Mouse (Mus musculus): Measurements from ENCODE around the gene Atat1.

Atat1 gene

GRCm38 (mm10) chr17:35873774-35874519 is 35.9 kb downstream of the Atat1 start:
- DNase-seq (ENCODE audit: low read depth) = no peak

GRCm38 (mm10) chr17:35870884-35871696 is 38.8 kb downstream of the Atat1 start:
- no peak for DNase-seq (ENCODE audit: low read depth)

GRCm38 (mm10) chr17:35870151-35870883 is 39.6 kb downstream of the Atat1 start:
- peak; percentile 83 for DNase-seq (ENCODE audit: low read depth)

- no peak for DNase-seq (ENCODE audit: low read depth)
Observed at GRCm38 (mm10) chr17:35869346-35870067, 40.4 kb downstream of the Atat1 start.

GRCm38 (mm10) chr17:35868961-35869345 is 40.9 kb downstream of the Atat1 start:
- DNase-seq (ENCODE audit: low read depth) = no peak

GRCm38 (mm10) chr17:35868165-35868820 is 41.6 kb downstream of the Atat1 start:
- no peak for DNase-seq (ENCODE audit: low read depth)

- DNase-seq (ENCODE audit: low read depth) = no peak
Observed at GRCm38 (mm10) chr17:35866911-35867890, 42.7 kb downstream of the Atat1 start.

- no peak for DNase-seq (ENCODE audit: low read depth)
Observed at GRCm38 (mm10) chr17:35866281-35866831, 43.5 kb downstream of the Atat1 start.

GRCm38 (mm10) chr17:35865481-35866280 is 44.2 kb downstream of the Atat1 start, which contains the start of gene Ppp1r18:
Gene Ppp1r18, plus strand, starts transcription at chr17:35865593.
- DNase-seq (ENCODE audit: low read depth) = peak; percentile 54

- no peak for DNase-seq (ENCODE audit: low read depth)
Observed at GRCm38 (mm10) chr17:35864832-35865353, 45.0 kb downstream of the Atat1 start.

- DNase-seq (ENCODE audit: low read depth) = peak; percentile 79
Observed at GRCm38 (mm10) chr17:35861198-35861857, 48.5 kb downstream of the Atat1 start, which contains the start of gene Nrm. Gene Nrm, plus strand, starts transcription at chr17:35861318.

- DNase-seq (ENCODE audit: low read depth) = no peak
Observed at GRCm38 (mm10) chr17:35860831-35861197, 49.1 kb downstream of the Atat1 start.

GRCm38 (mm10) chr17:35859835-35860234 is 50.0 kb downstream of the Atat1 start:
- no peak for DNase-seq (ENCODE audit: low read depth)

- DNase-seq (ENCODE audit: low read depth) = no peak
Observed at GRCm38 (mm10) chr17:35859371-35859770, 50.5 kb downstream of the Atat1 start.

GRCm38 (mm10) chr17:35850974-35851373 is 58.9 kb downstream of the Atat1 start:
- DNase-seq (ENCODE audit: low read depth) = no peak

GRCm38 (mm10) chr17:35848112-35848511 is 61.8 kb downstream of the Atat1 start:
- no peak for DNase-seq (ENCODE audit: low read depth)

All from c-Kit-positive CD71-negative TER-119-negative erythroid progenitor cells, embryonic 14.5 days (primary cell).